Mouse (Mus musculus) naive thymus-derived CD4-positive, alpha-beta T cell, adult 2 months (primary cell): ENCODE results near the gene Emp1.

ENCODE experiments used
- DNase-seq: peaks from one replicate; pipeline ENCODE4 v3.0.0-alpha.2; 2011; ENCODE audit warnings: low read depth

Emp1 gene

GRCm38 (mm10) chr6:135362459-135363159, at the start of gene Emp1:
Emp1 (plus strand) TSS chr6:135362545.
- peak; percentile 56 for DNase-seq

- no peak for DNase-seq
Observed at GRCm38 (mm10) chr6:135313981-135314380, 48.4 kb upstream of the Emp1 start.

- DNase-seq: no peak
Observed at GRCm38 (mm10) chr6:135316141-135316540, 46.2 kb upstream of the Emp1 start.

GRCm38 (mm10) chr6:135319431-135319933, 42.9 kb upstream of the Emp1 start:
- no peak for DNase-seq

GRCm38 (mm10) chr6:135322749-135323148, 39.6 kb upstream of the Emp1 start:
- no peak for DNase-seq

GRCm38 (mm10) chr6:135323311-135323982, 38.9 kb upstream of the Emp1 start:
- DNase-seq: peak; percentile 49

- peak; percentile 27 for DNase-seq
Observed at GRCm38 (mm10) chr6:135324111-135324510, 38.2 kb upstream of the Emp1 start.

GRCm38 (mm10) chr6:135324686-135325300, 37.6 kb upstream of the Emp1 start:
- DNase-seq: peak; percentile 7

GRCm38 (mm10) chr6:135326847-135327246, 35.5 kb upstream of the Emp1 start:
- no peak for DNase-seq

GRCm38 (mm10) chr6:135331916-135332315, 30.4 kb upstream of the Emp1 start:
- no peak for DNase-seq

GRCm38 (mm10) chr6:135332737-135333281, 29.5 kb upstream of the Emp1 start:
- no peak for DNase-seq

- DNase-seq: no peak
Observed at GRCm38 (mm10) chr6:135333994-135334651, 28.2 kb upstream of the Emp1 start.

- no peak for DNase-seq
Observed at GRCm38 (mm10) chr6:135336376-135336775, 26.0 kb upstream of the Emp1 start.

GRCm38 (mm10) chr6:135340355-135341075, 21.8 kb upstream of the Emp1 start:
- no peak for DNase-seq

- no peak for DNase-seq
Observed at GRCm38 (mm10) chr6:135341076-135341378, 21.3 kb upstream of the Emp1 start.

- DNase-seq: no peak
Observed at GRCm38 (mm10) chr6:135351638-135352302, 10.6 kb upstream of the Emp1 start.

GRCm38 (mm10) chr6:135352537-135352936, 9.8 kb upstream of the Emp1 start:
- no peak for DNase-seq

GRCm38 (mm10) chr6:135354953-135355352, 7.4 kb upstream of the Emp1 start:
- DNase-seq: no peak

- no peak for DNase-seq
Observed at GRCm38 (mm10) chr6:135360331-135360730, 2.0 kb upstream of the Emp1 start.

GRCm38 (mm10) chr6:135362098-135362458, 267 bp upstream of the Emp1 start:
- DNase-seq: no peak
